Mouse (Mus musculus) forebrain, embryonic 15.5 days (tissue): Measurements from ENCODE around the gene Nhej1. TPM values are rescaled to one million over a fixed set of nuclear protein-coding genes. Genes with fewer than 3 reads are reported as not detected.

Experiments
- ATAC-seq: fragments of 200-750 bp; cut with Nextera tagmentation; replicated peaks from 2 replicates; pipeline ENCODE4 v1.8.0; 2017; ENCODE audit warnings: mild to moderate bottlenecking, moderate TSS enrichment, moderate library complexity
- H3K27ac ChIP-seq: fragments of 300-500 bp; sonication (generic); replicated peaks from 2 replicates; pipeline ENCODE4 v1.5.1; 2015; ENCODE audit warnings: mild to moderate bottlenecking, inconsistent platforms
- H3K27me3 ChIP-seq: fragments of 300-500 bp; sonication (generic); 2 replicates; pipeline ENCODE4 v1.6.1; 2015; ENCODE audit warnings: inconsistent platforms
- H3K36me3 ChIP-seq: fragments of 300-500 bp; sonication (generic); 2 replicates; pipeline ENCODE4 v1.6.1; 2015; ENCODE audit warnings: mild to moderate bottlenecking, inconsistent platforms
- H3K4me1 ChIP-seq: fragments of 300-500 bp; sonication (generic); 2 replicates; pipeline ENCODE4 v1.6.1; 2015; ENCODE audit warnings: inconsistent platforms
- H3K4me2 ChIP-seq: fragments of 300-500 bp; sonication (generic); replicated peaks from 2 replicates; pipeline ENCODE4 v1.6.1; 2015; ENCODE audit warnings: mild to moderate bottlenecking, inconsistent platforms
- H3K4me3 ChIP-seq: fragments of 300-500 bp; sonication (generic); 2 replicates; pipeline ENCODE4 v1.5.1; 2015; ENCODE audit warnings: mild to moderate bottlenecking, inconsistent platforms
- H3K9ac ChIP-seq: fragments of 300-500 bp; sonication (generic); replicated peaks from 2 replicates; pipeline ENCODE4 v1.6.1; 2015; ENCODE audit warnings: mild to moderate bottlenecking, inconsistent platforms
- H3K9me3 ChIP-seq: fragments of 300-500 bp; sonication (generic); 2 replicates; pipeline ENCODE4 v1.6.1; 2016; ENCODE audit warnings: inconsistent platforms
- WGBS: fragments of 180-500 bp; shearing (Covaris S2); methylation state at CpG from one replicate; pipeline ENCODE4 v1.1.7; 2015; ENCODE audit warnings: mixed read lengths; 5-methylcytosine and 5-hydroxymethylcytosine counted together
- polyA plus RNA-seq: library from polyadenylated mRNA; unstranded; fragments of >200 nt; fragmentation: Nextera tagmentation; extraction: Ambion mirVana; gene quantifications from 2 replicates; pipeline ENCODE4 v1.2.1, GENCODE M21; 2015

Nhej1 gene
- 7.0 and 7.7 TPM in 2 replicates for polyA plus RNA-seq

DNA sequence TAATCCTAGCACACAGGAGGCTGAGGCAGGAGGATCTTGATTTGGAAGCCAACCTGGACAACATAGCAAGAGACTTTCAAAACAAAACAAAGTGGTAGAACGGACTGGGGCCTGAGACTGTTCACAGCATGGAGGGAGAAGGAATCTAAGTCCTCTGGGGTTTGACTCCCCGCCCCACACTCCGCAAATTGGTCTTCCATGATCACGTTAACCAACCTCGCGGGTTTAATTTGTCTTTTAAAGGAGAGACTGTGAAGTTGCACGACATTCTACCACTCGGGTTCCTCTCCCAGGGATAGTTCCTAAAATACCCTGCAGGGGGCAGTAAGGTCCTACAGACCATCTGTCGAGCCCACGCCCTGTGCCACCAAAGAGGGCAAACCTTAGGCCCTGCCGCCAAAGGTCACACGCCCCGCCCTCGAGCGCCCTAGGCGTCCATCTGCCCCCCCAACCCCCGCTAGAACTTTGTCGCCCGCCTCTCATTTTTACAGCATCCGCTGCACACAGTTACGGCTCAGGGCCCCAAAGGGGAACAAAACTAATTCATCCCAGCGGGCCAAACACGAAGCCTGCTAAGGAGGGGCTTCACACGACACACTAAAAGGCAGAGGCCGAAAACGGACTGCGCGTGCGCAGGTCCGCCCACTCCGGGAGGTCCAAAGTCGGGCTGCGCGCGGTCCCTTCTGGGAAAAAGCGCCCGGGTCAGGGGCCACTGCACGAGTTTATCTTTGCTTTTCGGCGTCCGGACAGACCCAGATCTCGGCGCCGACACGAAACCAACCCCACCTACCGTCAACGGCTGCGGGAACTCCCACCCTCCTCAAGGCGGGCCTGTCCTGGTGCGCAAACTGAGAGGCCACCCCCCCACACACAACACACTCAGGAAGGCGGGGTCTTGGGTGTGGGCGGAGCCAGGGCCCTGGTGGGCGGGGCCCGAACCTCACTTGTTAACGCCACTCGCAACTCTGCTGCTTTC is at the start of gene Nhej1:
Gene Nhej1 (minus strand): TSS at position 855 of the 976 bp plus-strand sequence.
- peak within 1 kb of the TSS; percentile 76 for H3K4me3 ChIP-seq
- H3K9me3 ChIP-seq: no peaks in the 10 kb centered on the region
- H3K27me3 ChIP-seq: no peaks in the 10 kb centered on the region; the same call in 1 of the 2 replicates
- peak within 1 kb of the TSS; percentile 65 for H3K4me2 ChIP-seq
- WGBS: 1% methylated on average over 56 of the region's 56 CpGs
- H3K9ac ChIP-seq: peak within 1 kb of the TSS; percentile 66
- no peaks in the 10 kb centered on the region for H3K36me3 ChIP-seq
- ATAC-seq: peak; percentile 95
- H3K4me1 ChIP-seq: peaks cover 6% of the 10 kb centered on the region
- peak within 1 kb of the TSS; percentile 94 for H3K27ac ChIP-seq

GRCm38 (mm10) chr1:75168472-75169464 is 43.8 kb upstream of the Nhej1 start, which contains the start of gene Zfand2b:
Gene Zfand2b, plus strand, starts transcription at chr1:75168646.
- H3K27me3 ChIP-seq: no peaks in the 10 kb centered on the region
- H3K9ac ChIP-seq: peak within 1 kb of the TSS; percentile 66
- under 1% methylated on average over 59 of the region's 59 CpGs for WGBS
- peaks cover 15% of the 10 kb centered on the region for H3K4me1 ChIP-seq
- no peaks in the 10 kb centered on the region for H3K9me3 ChIP-seq
- peak within 1 kb of the TSS; percentile 73 for H3K4me2 ChIP-seq
- H3K4me3 ChIP-seq: peak within 1 kb of the TSS; percentile 74
- ATAC-seq: peak; percentile 97
- peak within 1 kb of the TSS; percentile 90 for H3K27ac ChIP-seq
- peaks cover 34% of the 10 kb centered on the region for H3K36me3 ChIP-seq

- Histone ChIP-seq H3K27me3 (no peaks in the 10 kb centered on the region), H3K9me3 (no peaks in the 10 kb centered on the region), H3K4me1 (peaks cover 15% of the 10 kb centered on the region), H3K4me2 (peak overlapping the region; percentile 73), H3K4me3 (peak overlapping the region; percentile 74), H3K27ac (peak overlapping the region; percentile 90), H3K9ac (peak overlapping the region; percentile 66), H3K36me3 (peaks cover 27% of the 10 kb centered on the region)
- WGBS: 10% methylated on average over 7 of the region's 7 CpGs
- peak; percentile 42 for ATAC-seq
Measured at GRCm38 (mm10) chr1:75168093-75168471, 43.1 kb upstream of the Nhej1 start.

DNA sequence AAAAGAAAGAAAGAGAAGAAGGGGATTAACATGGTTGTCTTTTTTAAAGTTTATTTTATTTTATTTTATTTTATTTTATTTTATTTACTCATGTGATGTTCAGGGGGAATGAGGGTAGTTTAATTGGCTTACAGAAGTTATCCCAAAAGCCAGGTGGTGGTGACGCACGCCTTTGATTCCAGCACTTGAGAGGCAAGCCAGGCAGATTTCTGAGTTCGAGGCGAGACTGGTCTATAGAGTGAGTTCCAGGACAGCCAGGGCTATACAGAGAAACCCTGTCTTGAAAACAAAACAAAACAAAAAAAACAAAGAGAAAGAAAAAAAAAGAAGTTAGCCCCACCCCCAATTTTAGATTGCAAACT is 35.2 kb upstream of the Nhej1 start:
- Histone ChIP-seq H3K27me3 (no peaks in the 10 kb centered on the region), H3K36me3 (no peaks in the 10 kb centered on the region), H3K4me1 (no peaks in the 10 kb centered on the region), H3K27ac (no peak overlapping the region), H3K4me3 (no peak overlapping the region), H3K4me2 (no peak overlapping the region), H3K9ac (no peak overlapping the region), H3K9me3 (no peaks in the 10 kb centered on the region)
- 79% methylated on average over 4 of the region's 4 CpGs for WGBS
- ATAC-seq: no peak

GRCm38 (mm10) chr1:75159540-75160255 is 34.7 kb upstream of the Nhej1 start:
- H3K4me1 ChIP-seq: no peaks in the 10 kb centered on the region
- no peak overlapping the region for H3K4me3 ChIP-seq
- no peak overlapping the region for H3K27ac ChIP-seq
- no peaks in the 10 kb centered on the region for H3K9me3 ChIP-seq
- 65% methylated on average over 5 of the region's 5 CpGs for WGBS
- no peak overlapping the region for H3K9ac ChIP-seq
- no peak for ATAC-seq
- H3K36me3 ChIP-seq: no peaks in the 10 kb centered on the region
- no peaks in the 10 kb centered on the region for H3K27me3 ChIP-seq
- no peak overlapping the region for H3K4me2 ChIP-seq

- Histone ChIP-seq H3K4me2 (no peak overlapping the region), H3K36me3 (no peaks in the 10 kb centered on the region), H3K9ac (no peak overlapping the region), H3K9me3 (no peaks in the 10 kb centered on the region), H3K27ac (no peak overlapping the region), H3K27me3 (no peaks in the 10 kb centered on the region), H3K4me1 (no peaks in the 10 kb centered on the region), H3K4me3 (no peak overlapping the region)
- no peak for ATAC-seq
Measured at GRCm38 (mm10) chr1:75158990-75159389, 34.0 kb upstream of the Nhej1 start.

DNA sequence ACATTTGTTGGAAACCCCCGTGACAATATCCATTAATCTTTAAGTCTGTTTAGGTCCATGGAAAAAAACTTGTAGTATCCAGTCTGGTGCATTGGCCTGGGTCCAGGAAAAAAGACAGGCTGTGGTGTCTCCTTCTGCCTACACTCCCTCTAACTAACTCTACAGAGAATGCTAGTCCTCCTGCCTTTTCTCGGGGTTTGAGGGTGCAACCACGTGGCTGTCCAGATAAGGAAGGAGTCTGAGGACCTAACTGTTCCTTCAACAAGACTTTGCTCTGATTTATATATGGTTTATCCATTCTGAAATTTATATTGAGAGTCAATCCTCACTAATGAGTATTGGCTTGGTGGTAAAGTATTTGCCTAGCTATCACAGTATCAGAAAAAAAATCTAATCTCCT is 30.8 kb upstream of the Nhej1 start:
- Histone ChIP-seq H3K9ac (no peak overlapping the region), H3K36me3 (no peaks in the 10 kb centered on the region), H3K4me2 (no peak overlapping the region), H3K27me3 (no peaks in the 10 kb centered on the region), H3K9me3 (no peaks in the 10 kb centered on the region), H3K4me3 (no peak overlapping the region), H3K4me1 (no peaks in the 10 kb centered on the region), H3K27ac (no peak overlapping the region)
- 59% methylated on average over 3 of the region's 3 CpGs for WGBS
- ATAC-seq: no peak

GRCm38 (mm10) chr1:75148727-75149126 is 23.7 kb upstream of the Nhej1 start:
- H3K9me3 ChIP-seq: no peaks in the 10 kb centered on the region
- H3K9ac ChIP-seq: no peak overlapping the region
- H3K4me1 ChIP-seq: peaks cover 9% of the 10 kb centered on the region
- H3K4me3 ChIP-seq: no peak overlapping the region
- 89% methylated on average over 4 of the region's 4 CpGs for WGBS
- no peak overlapping the region for H3K4me2 ChIP-seq
- H3K36me3 ChIP-seq: peaks cover 40% of the 10 kb centered on the region
- no peak for ATAC-seq
- H3K27ac ChIP-seq: no peak overlapping the region
- H3K27me3 ChIP-seq: no peaks in the 10 kb centered on the region

DNA sequence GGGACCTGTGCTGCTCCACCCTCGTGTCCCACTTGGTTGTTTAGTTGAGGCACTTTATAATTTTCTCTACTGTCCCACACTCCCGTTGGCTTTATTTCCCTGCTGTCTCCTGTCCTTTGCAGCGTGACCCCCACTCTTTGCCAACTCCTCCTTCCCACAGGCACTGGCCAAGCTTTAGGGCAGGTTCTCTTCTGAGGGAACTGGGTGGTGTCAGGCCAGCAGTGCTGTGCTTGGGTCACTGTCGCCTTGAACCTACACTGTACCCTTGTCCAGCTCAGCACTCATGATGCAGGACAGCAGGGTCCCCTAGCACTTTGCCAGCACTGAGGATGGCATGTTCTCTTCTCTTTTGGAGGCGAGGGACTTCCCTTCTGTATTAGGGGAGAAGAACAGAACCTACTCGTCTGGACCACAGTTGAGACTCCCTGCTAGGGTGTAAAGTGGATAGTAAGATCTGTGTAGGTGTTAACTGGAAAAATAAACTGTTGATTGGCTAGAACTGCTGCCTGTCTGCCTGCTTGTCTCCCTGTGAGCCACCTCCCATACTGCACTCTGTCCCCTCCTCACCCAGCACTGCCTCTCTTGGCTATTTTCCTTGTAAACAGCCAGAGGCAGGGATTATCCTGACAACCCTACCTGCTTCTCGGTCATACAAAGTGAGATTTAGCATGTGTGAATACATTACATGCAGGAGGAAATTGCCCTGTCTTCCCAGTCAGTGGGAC is 22.6 kb upstream of the Nhej1 start:
- ATAC-seq: no peak
- 85% methylated on average over 7 of the region's 7 CpGs for WGBS
- Histone ChIP-seq H3K9ac (no peak overlapping the region), H3K27me3 (no peaks in the 10 kb centered on the region), H3K36me3 (peaks cover 40% of the 10 kb centered on the region), H3K4me2 (no peak overlapping the region), H3K4me1 (peaks cover 16% of the 10 kb centered on the region), H3K4me3 (no peak overlapping the region), H3K9me3 (no peaks in the 10 kb centered on the region), H3K27ac (no peak overlapping the region)

DNA sequence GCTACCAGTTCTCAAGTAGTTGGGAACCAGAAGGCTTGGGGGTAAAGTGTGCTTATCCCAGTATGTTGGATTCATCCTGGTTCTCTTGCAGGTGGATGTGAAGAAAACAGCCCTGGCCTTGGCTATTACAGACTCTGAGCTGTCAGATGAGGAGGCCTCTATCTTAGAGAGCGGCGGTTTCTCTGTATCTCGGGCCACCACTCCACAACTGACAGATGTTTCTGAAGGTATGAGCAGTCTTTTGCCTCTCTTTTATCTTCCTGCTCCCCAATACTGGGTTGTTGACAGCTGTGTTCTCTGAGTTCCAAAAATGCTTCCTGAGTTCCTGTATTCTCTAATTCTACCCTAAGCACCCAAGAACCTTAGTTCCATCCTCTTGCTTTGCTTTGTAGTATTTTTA is 20.6 kb upstream of the Nhej1 start:
- no peak overlapping the region for H3K27ac ChIP-seq
- H3K4me2 ChIP-seq: no peak overlapping the region
- H3K4me1 ChIP-seq: peaks cover 23% of the 10 kb centered on the region
- no peaks in the 10 kb centered on the region for H3K27me3 ChIP-seq
- H3K9me3 ChIP-seq: no peaks in the 10 kb centered on the region
- no peak overlapping the region for H3K9ac ChIP-seq
- WGBS: 96% methylated on average over 3 of the region's 3 CpGs
- no peak for ATAC-seq
- H3K36me3 ChIP-seq: peaks cover 40% of the 10 kb centered on the region
- no peak overlapping the region for H3K4me3 ChIP-seq
